Mouse (Mus musculus): ENCODE measurements around the gene Msi2. TPM values are rescaled to one million over a fixed set of nuclear protein-coding genes. Genes with fewer than 3 reads are reported as not detected.
A peak's percentile ranks its signal among the peaks of the same experiment; 100 is the strongest.

Gene Msi2
- polyA plus RNA-seq, 1 experiment: 21.9 TPM

DNA sequence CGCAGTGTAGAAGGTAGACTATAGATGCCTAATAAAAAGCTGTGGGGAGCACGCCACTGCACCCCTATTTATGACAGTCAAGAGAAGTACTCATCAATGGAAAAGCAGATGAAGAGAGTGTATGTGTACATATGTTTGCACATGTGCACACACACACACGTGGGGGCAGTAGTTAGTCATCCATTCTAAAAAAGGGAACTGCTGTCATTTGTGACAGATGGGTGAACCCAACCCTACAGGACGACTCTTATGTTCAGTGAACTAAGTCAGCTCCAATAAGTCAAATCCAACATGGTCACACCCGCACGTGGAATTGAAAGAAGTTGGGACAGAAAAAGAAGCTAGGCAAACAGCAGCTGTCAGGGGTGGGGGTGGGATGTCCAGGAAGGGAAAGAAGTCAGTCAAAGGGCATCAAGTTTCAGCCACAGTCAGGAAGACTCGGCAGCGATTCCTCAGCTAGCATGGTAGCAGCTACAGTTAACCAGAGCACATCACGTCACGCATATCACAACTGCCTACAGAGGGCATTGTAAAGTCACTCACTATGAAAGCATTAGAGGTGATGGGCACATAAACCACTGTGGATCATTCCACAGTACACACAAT lies 158.8 kb downstream of the Msi2 start:
- Histone ChIP-seq H3K4me1 (ENCODE audit: control insufficient read depth, insufficient read depth, low read length) (peaks cover 6% of the 10 kb centered on the region), H3K4me3 (replicated peaks; ENCODE audit: control insufficient read depth, low read depth, low read length) (no peak overlapping the region), H3K27ac (ENCODE audit: control insufficient read depth, insufficient read depth, low read depth, low read length, poor library complexity) (no peak overlapping the region; the same call in 1 of the 2 replicates)
- WGBS: 39% methylated on average over 10 of the region's 10 CpGs
- TF ChIP-seq POLR2A (IDR thresholded peaks at IDR 0.05; ENCODE audit: borderline replicate concordance, control insufficient read depth, low read depth, low read length): no peak
- no peak for TF ChIP-seq CTCF (IDR thresholded peaks at IDR 0.05; ENCODE audit: control insufficient read depth, insufficient read depth, low read length)

DNA sequence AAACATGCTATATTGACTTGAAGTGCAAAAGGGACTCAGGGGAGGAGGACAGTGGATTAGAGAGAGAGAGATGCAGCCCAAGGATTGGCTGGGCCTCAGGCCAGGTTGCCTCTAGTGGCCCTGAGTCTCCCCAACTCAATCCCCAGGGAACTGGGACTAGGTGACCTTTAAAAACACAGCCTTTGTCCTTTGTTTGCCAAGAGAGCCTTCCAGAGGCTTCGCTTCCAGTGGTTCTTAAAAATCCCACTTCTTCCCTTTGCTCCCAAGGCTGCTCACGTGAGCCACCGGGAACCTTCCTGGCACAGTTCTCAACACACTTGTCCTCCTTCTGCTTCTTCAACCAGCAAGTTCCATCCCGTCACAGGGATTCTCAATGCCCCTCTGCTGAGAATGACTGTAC lies 159.6 kb downstream of the Msi2 start:
- WGBS: 93% methylated on average over 4 of the region's 4 CpGs
- H3K4me1 ChIP-seq (ENCODE audit: control insufficient read depth, insufficient read depth, low read length): peaks cover 6% of the 10 kb centered on the region
- H3K27ac ChIP-seq (ENCODE audit: control insufficient read depth, insufficient read depth, low read depth, low read length, poor library complexity): no peak overlapping the region
- TF ChIP-seq POLR2A (IDR thresholded peaks at IDR 0.05; ENCODE audit: borderline replicate concordance, control insufficient read depth, low read depth, low read length) (no peak), CTCF (IDR thresholded peaks at IDR 0.05; ENCODE audit: control insufficient read depth, insufficient read depth, low read length) (no peak)
- H3K4me3 ChIP-seq (replicated peaks; ENCODE audit: control insufficient read depth, low read depth, low read length): no peak overlapping the region

DNA sequence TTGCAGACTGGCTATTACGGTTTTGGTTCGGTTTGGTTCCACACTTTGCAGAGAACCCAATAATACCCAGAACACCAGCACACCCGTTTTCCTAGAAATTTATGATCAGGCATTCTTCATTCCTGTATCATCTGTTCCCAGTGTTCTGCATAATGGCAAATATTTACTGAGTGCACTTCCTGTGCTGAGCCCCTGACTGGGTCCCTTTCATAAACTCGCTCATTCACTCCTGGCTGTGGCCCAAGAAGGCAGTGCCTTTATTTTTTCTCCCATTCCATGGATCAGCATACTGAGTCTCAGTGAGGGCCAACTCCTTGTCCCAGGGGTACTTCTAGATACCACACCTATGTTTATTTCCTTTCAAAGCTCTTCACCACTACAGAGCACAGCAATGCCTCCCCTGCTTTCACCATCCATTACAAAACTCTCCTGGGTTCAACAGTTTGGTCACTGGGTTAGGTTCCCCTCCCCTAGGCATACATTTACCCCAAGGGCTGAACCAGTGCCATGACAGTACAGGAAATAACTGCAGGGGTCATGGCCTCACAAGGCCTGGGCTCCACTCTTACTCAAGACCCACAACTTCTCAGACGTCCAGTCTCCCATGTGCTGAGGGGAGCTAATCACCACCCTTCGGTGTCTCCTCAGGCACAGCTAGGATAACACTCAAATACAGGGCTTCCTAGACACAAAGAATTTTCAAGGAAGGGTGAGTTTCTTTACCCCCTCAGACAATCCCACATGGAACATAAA lies 160.3 kb downstream of the Msi2 start:
- TF ChIP-seq POLR2A (IDR thresholded peaks at IDR 0.05; ENCODE audit: borderline replicate concordance, control insufficient read depth, low read depth, low read length) (no peak), CTCF (IDR thresholded peaks at IDR 0.05; ENCODE audit: control insufficient read depth, insufficient read depth, low read length) (no peak)
- peaks cover 6% of the 10 kb centered on the region for H3K4me1 ChIP-seq (ENCODE audit: control insufficient read depth, insufficient read depth, low read length)
- no peak overlapping the region for H3K27ac ChIP-seq (ENCODE audit: control insufficient read depth, insufficient read depth, low read depth, low read length, poor library complexity)
- WGBS: 63% methylated on average over 6 of the region's 6 CpGs
- H3K4me3 ChIP-seq (replicated peaks; ENCODE audit: control insufficient read depth, low read depth, low read length): no peak overlapping the region

DNA sequence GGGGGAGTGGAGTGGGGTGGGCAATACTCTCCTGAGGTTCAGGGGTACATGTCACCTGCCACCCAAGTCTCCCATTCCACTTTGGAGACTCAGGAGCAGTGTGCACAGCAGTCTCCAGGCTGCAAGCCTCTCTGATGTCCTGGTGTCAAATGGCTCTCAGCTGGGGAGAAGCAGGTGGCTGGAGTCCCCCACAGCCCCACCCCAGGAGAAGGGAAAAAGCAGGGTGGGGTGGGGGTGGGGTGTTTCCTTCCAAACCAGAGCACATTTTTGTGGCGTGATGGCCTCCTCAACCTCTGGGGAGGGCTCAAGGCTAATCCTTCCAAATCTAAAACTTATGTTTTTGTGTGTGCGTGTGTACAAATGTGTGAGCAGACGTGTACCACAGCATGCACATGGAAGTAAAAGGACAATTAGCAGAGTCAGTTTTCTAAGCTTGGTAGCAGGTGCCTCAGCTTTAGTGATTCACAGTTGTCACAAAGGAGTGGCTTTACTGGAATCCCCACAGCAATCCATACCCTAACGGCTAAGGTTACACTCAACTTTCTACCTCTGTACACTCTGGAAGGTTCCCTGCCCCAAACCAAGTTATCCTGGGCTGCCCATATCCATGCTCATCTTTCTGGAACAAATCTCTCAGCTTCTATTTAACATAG lies 161.1 kb downstream of the Msi2 start:
- TF ChIP-seq POLR2A (IDR thresholded peaks at IDR 0.05; ENCODE audit: borderline replicate concordance, control insufficient read depth, low read depth, low read length) (no peak), CTCF (IDR thresholded peaks at IDR 0.05; ENCODE audit: control insufficient read depth, insufficient read depth, low read length) (no peak)
- Histone ChIP-seq H3K4me1 (ENCODE audit: control insufficient read depth, insufficient read depth, low read length) (peaks cover 7% of the 10 kb centered on the region), H3K4me3 (replicated peaks; ENCODE audit: control insufficient read depth, low read depth, low read length) (no peak overlapping the region), H3K27ac (ENCODE audit: control insufficient read depth, insufficient read depth, low read depth, low read length, poor library complexity) (no peak overlapping the region)
- 62% methylated on average over 4 of the region's 4 CpGs for WGBS

- TF ChIP-seq POLR2A (IDR thresholded peaks at IDR 0.05; ENCODE audit: borderline replicate concordance, control insufficient read depth, low read depth, low read length) (no peak), CTCF (IDR thresholded peaks at IDR 0.05; ENCODE audit: control insufficient read depth, insufficient read depth, low read length) (no peak)
- WGBS: 25% methylated on average over 6 of the region's 6 CpGs
- H3K27ac ChIP-seq (ENCODE audit: control insufficient read depth, insufficient read depth, low read depth, low read length, poor library complexity): peak overlapping the region; percentile 44
- no peak overlapping the region for H3K4me3 ChIP-seq (replicated peaks; ENCODE audit: control insufficient read depth, low read depth, low read length)
- peaks cover 7% of the 10 kb centered on the region for H3K4me1 ChIP-seq (ENCODE audit: control insufficient read depth, insufficient read depth, low read length)
Observed at GRCm38 (mm10) chr11:88555902-88556549, 162.3 kb downstream of the Msi2 start.

- Histone ChIP-seq H3K4me1 (ENCODE audit: control insufficient read depth, insufficient read depth, low read length) (peaks cover 7% of the 10 kb centered on the region), H3K4me3 (replicated peaks; ENCODE audit: control insufficient read depth, low read depth, low read length) (no peak overlapping the region), H3K27ac (ENCODE audit: control insufficient read depth, insufficient read depth, low read depth, low read length, poor library complexity) (peak overlapping the region; percentile 30; the same call in 1 of the 2 replicates)
- WGBS: 19% methylated on average over 8 of the region's 8 CpGs
- TF ChIP-seq CTCF (IDR thresholded peaks at IDR 0.05; ENCODE audit: control insufficient read depth, insufficient read depth, low read length) (no peak), POLR2A (IDR thresholded peaks at IDR 0.05; ENCODE audit: borderline replicate concordance, control insufficient read depth, low read depth, low read length) (no peak)
Observed at GRCm38 (mm10) chr11:88555232-88555818, 163.0 kb downstream of the Msi2 start.

DNA sequence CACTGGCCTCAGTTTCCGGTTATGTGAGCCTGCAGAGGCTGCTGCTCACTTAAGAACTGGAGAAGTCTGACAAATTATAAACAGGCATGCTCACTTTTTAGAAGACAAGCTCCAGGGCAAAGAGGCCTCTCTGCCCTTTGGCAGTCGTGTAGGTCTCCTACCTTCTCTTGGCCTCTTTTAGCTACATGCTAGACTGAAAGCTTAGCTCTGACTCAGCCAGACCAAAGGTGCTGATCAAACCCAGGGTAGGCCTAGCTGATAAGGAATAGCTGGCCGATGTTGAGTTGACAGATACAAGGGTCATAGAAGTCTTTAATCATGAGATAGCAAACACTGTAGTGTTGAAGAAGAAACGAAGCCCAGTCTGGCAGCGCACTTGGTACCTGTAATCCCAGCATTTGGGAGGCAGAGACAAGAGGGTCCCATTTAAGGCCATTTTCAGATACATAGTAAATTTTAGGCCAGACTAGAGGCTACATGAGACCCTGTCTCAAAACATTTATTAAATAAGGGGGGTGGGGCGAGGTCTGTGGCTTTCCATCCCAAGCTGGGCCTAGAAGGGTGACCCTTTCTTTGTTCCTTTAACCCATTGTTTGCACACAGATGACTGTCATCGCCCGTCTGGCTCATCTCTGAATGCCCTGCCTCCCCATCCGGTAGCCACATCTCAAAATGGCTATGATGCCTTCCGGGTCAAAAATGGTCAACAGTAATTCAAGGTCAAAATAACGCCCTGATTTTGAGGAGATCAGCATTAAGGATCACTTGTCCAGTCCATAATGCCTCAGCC lies 164.6 kb downstream of the Msi2 start:
- no peak overlapping the region for H3K4me3 ChIP-seq (replicated peaks; ENCODE audit: control insufficient read depth, low read depth, low read length)
- H3K27ac ChIP-seq (ENCODE audit: control insufficient read depth, insufficient read depth, low read depth, low read length, poor library complexity): no peak overlapping the region
- peaks cover 7% of the 10 kb centered on the region for H3K4me1 ChIP-seq (ENCODE audit: control insufficient read depth, insufficient read depth, low read length)
- TF ChIP-seq CTCF (IDR thresholded peaks at IDR 0.05; ENCODE audit: control insufficient read depth, insufficient read depth, low read length) (no peak), POLR2A (IDR thresholded peaks at IDR 0.05; ENCODE audit: borderline replicate concordance, control insufficient read depth, low read depth, low read length) (no peak)
- WGBS: 67% methylated on average over 11 of the region's 11 CpGs
